Mouse (Mus musculus): Measurements from ENCODE around the gene Prkca. TPM values are rescaled to one million over a fixed set of nuclear protein-coding genes. Genes with fewer than 3 reads are reported as not detected.

Prkca gene
- total RNA-seq, 2 experiments from 2014 or later, result 211 to 241 TPM

- no peak overlapping the region for H3K4me3 ChIP-seq
- TF ChIP-seq CTCF (conservative IDR thresholded peaks at IDR 0.05), result no peak
- H3K27ac ChIP-seq, result 0 out of 2 replicates have a peak overlapping the region, but pooled peaks have one; percentile 29
- DNase-seq (ENCODE audit: low spot score in 2 of 2), result no peak
Measured at GRCm38 (mm10) chr11:108263406-108263805, 80.3 kb downstream of the Prkca start.

GRCm38 (mm10) chr11:108261751-108262160 lies 82.0 kb downstream of the Prkca start:
- Histone ChIP-seq H3K4me3 (no peak overlapping the region), H3K27ac (no peak overlapping the region)
- no peak for TF ChIP-seq CTCF (conservative IDR thresholded peaks at IDR 0.05)
- no peak for DNase-seq (ENCODE audit: low spot score in 2 of 2)

GRCm38 (mm10) chr11:108260775-108261517 lies 82.8 kb downstream of the Prkca start:
- no peak for TF ChIP-seq CTCF (conservative IDR thresholded peaks at IDR 0.05)
- Histone ChIP-seq H3K4me3 (no peak overlapping the region), H3K27ac (no peak overlapping the region)
- no peak for DNase-seq (ENCODE audit: low spot score in 2 of 2)

GRCm38 (mm10) chr11:108259391-108259790 lies 84.3 kb downstream of the Prkca start:
- no peak for TF ChIP-seq CTCF (conservative IDR thresholded peaks at IDR 0.05)
- DNase-seq (ENCODE audit: low spot score in 2 of 2), result no peak
- Histone ChIP-seq H3K4me3 (peak overlapping the region; percentile 26; the same call in 1 of the 2 replicates), H3K27ac (peak overlapping the region; percentile 74)

- TF ChIP-seq CTCF (conservative IDR thresholded peaks at IDR 0.05), result no peak
- Histone ChIP-seq H3K4me3 (peak overlapping the region; percentile 26; the same call in 1 of the 2 replicates), H3K27ac (peak overlapping the region; percentile 74)
- DNase-seq (ENCODE audit: low spot score in 2 of 2), result peak in 1 of 2 experiments; percentile 32
Measured at GRCm38 (mm10) chr11:108258811-108259266, 84.9 kb downstream of the Prkca start.

- H3K27ac ChIP-seq, result peak overlapping the region; percentile 74; the same call in 1 of the 2 replicates
Measured at GRCm38 (mm10) chr11:108257921-108258320, 85.8 kb downstream of the Prkca start.

GRCm38 (mm10) chr11:108254681-108255080 lies 89.0 kb downstream of the Prkca start:
- no peak for DNase-seq (ENCODE audit: low spot score in 2 of 2)
- H3K27ac ChIP-seq, result no peak overlapping the region
- TF ChIP-seq CTCF (conservative IDR thresholded peaks at IDR 0.05), result no peak
- no peak overlapping the region for H3K4me3 ChIP-seq

More at GRCm38 (mm10) chr11:108257921-108258320, 85.8 kb downstream of the Prkca start:
- no peak for TF ChIP-seq CTCF (conservative IDR thresholded peaks at IDR 0.05)
- no peak overlapping the region for H3K4me3 ChIP-seq
- no peak for DNase-seq (ENCODE audit: low spot score in 2 of 2)

GRCm38 (mm10) chr11:108251924-108252775 lies 91.6 kb downstream of the Prkca start:
- Histone ChIP-seq H3K27ac (no peak overlapping the region), H3K4me3 (no peak overlapping the region)
- DNase-seq (ENCODE audit: low spot score in 2 of 2), result no peak
- no peak for TF ChIP-seq CTCF (conservative IDR thresholded peaks at IDR 0.05)

GRCm38 (mm10) chr11:108250829-108251637 lies 92.7 kb downstream of the Prkca start:
- peak overlapping the region; percentile 36; the same call in 1 of the 2 replicates for H3K27ac ChIP-seq
- TF ChIP-seq CTCF (conservative IDR thresholded peaks at IDR 0.05), result no peak
- no peak for DNase-seq (ENCODE audit: low spot score in 2 of 2)
- H3K4me3 ChIP-seq, result no peak overlapping the region

GRCm38 (mm10) chr11:108250146-108250635 lies 93.5 kb downstream of the Prkca start:
- Histone ChIP-seq H3K4me3 (no peak overlapping the region), H3K27ac (peak overlapping the region; percentile 36; the same call in 1 of the 2 replicates)
- no peak for DNase-seq (ENCODE audit: low spot score in 2 of 2)
- TF ChIP-seq CTCF (conservative IDR thresholded peaks at IDR 0.05), result no peak

- peak overlapping the region; percentile 19; the same call in 1 of the 2 replicates for H3K27ac ChIP-seq
- no peak for DNase-seq (ENCODE audit: low spot score in 2 of 2)
- TF ChIP-seq CTCF (conservative IDR thresholded peaks at IDR 0.05), result no peak
- no peak overlapping the region for H3K4me3 ChIP-seq
Measured at GRCm38 (mm10) chr11:108249487-108249886, 94.2 kb downstream of the Prkca start.

GRCm38 (mm10) chr11:108249047-108249403 lies 94.7 kb downstream of the Prkca start:
- no peak for DNase-seq (ENCODE audit: low spot score in 2 of 2)
- no peak for TF ChIP-seq CTCF (conservative IDR thresholded peaks at IDR 0.05)
- Histone ChIP-seq H3K27ac (peak overlapping the region; percentile 19; the same call in 1 of the 2 replicates), H3K4me3 (no peak overlapping the region)
